Mouse (Mus musculus) regulatory T cell (primary cell): ENCODE measurements around the gene Tlr13.

Experiments
- in situ Hi-C: fragments of 300-600 bp; cut with MboI, MseI; formaldehyde crosslinking; loops from one replicate; pipeline ENCODE4 v1.15.1; 2025; ENCODE audit warnings: high pct_unique_total_duplicates

Tlr13 gene

DNA sequence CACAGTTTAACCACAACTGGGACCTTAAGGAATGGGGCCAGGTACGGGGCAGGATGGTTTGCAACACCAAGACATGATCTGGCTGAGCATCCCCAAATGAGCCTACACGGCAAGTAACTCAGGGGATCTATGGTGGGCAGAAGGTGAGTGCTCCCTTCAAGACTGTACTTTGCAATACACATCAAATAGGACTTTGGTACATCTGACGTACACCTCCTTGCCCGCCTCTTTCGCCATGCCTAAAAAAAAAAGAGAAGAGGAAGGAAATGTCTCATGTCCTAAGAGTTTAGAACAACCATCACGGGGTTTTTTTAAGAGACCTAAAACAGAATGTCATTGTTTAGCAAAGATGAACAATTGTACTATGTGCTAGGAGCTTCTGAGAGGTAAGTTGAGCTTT is at the start of gene Tlr13:
TSS of gene Tlr13 (plus strand) at position 269 of the 400 bp plus-strand sequence.
- in situ Hi-C loops = no loop called here

DNA sequence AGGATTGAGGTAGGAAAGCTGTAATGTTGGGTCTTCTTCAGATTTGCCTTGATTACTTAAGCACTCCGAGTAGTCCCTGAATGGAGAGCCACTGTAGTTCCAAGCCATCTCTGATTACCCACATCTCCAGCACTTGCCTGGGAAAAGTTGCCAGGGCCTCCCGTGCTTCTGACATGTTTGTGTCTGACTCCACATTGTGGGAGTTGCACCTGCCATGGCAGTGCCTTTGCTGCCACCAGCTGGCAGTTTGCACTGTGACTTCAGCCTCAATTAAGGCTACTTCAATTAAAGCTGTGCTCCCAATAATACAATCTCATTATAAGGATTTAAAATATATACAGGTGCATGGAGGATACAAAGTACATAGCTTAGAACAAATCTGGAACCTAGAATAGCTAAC is 37.5 kb upstream of the Tlr13 start:
- in situ Hi-C loops = loop anchor here (10.0 kb wide), 1 partner anchor 1359 kb away; no protein-coding TSS in a partner anchor

DNA sequence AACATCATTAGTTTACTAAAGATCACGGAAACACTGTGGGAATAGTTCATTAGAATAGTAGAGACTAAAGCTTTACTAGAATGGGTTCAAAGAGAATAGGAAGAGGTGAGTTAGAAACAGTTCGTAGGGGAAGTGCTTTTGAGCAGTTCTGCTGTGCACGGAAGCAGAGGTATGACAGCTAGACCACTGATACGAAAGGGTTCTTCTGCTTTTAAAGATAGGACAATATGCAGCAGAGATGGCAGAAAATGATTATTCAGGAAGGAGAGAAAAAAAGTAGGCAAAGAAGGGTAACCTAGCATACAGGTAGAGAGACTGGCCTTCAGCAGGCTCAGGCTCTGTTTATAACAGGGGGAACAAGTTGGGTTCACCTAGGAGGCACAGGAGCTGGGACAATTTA is 29.1 kb upstream of the Tlr13 start:
- in situ Hi-C loops = no loop called here

- in situ Hi-C loops = no loop called here
Measured at GRCm38 (mm10) chrX:106114674-106115073, 28.3 kb upstream of the Tlr13 start.

DNA sequence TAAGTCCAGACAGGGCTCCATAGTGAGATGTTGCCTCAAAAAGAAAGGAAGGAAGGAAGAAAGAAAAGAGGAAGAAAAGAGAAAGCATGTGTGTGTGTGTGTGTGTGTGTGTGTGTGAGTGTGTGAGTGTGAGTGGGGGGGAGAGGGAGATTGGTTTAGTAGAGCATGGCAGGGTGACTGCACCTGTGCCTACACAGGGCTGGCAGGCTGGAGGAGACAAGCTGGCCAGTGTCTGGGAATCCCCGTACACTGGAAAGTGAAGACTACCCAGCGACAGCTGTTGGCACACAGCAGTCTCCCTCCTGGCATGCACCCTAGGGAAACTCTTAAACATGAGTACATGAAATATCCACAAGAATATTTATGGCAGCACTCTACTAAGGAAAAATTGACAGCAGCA is 20.2 kb upstream of the Tlr13 start:
- in situ Hi-C loops = no loop called here

DNA sequence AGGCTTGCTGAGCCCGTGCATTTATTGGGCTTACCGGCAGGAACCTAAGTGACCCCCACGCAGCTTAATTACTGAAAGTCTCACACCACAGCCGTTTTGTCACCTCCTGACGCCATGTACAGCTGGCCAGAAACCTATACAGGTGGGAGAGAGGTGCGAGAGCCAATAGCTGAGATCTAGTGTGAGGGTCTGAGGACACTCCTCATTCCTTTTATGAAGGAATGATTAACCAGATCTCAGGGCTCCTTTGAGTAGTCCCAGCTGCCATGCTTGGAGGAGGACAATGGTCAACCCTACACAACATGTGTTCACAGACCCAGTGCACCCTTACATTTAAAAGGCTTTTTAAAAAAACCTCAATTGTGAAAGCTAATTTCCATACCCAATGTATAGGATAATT is 14.7 kb upstream of the Tlr13 start:
- in situ Hi-C loops = no loop called here

DNA sequence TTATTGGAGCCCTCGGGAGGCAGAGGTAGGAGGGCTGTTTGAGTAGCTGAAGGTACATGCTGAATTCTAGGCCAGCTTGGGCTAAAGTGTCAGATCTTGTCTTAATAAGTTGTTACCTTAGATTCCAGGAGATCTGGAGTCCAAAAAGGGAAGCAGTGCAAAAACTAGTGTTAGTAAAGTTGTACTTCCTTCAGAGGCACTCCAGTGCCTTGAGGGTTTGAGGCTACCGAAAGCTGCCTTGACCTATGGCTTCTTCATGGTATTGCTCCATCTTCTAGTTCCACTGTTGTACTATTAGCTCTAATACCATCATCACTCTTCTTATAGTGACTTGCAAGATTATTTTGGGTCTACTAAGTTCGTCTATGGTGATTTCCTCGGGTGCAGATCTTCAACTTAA is 13.1 kb upstream of the Tlr13 start:
- in situ Hi-C loops = no loop called here

DNA sequence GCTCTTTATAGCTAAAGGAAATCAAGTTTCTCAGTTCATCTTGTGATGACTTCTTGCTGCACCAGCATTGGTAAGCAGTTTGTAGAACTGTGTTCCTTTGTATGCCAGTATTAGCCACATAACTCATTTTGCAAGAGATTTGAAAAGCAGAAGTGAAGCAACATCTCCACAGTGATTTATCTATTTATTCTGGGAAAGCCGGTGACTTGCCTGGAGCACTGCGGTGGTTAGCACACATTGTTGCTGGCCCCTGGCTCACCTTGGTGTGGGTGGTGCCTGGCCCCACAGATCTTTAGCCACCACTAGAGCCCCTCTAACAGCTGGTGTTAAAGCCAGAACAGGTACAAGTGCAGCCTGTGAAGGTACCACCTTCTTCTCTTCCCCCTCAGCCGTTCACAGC is 8.1 kb upstream of the Tlr13 start:
- in situ Hi-C loops = no loop called here

GRCm38 (mm10) chrX:106135484-106135883 is 7.5 kb upstream of the Tlr13 start:
- in situ Hi-C loops = no loop called here

GRCm38 (mm10) chrX:106135916-106136575 is 7.0 kb upstream of the Tlr13 start:
- in situ Hi-C loops = no loop called here

GRCm38 (mm10) chrX:106139309-106140070 is 3.5 kb upstream of the Tlr13 start:
- in situ Hi-C loops = no loop called here

- in situ Hi-C loops = no loop called here
Measured at GRCm38 (mm10) chrX:106148185-106148584, 5.2 kb downstream of the Tlr13 start.

DNA sequence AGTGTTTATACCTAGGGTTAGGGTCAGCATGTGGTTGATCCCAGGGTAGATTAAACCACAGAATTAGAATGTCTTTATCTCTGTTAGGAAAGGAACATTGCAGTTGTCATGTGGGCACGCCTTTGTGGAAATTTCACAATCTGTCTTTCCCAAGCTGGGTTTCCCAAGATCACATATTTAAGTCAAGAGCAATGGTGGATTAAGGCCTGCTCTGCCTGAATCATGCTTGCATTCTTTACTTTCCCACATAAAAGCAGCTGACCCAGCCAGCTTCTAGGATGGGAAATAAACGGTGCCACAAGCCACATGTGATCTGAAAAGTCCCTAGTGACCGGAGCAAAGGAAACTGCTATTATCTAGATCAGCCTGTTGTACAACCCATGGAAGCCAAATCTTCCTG is 6.5 kb downstream of the Tlr13 start:
- in situ Hi-C loops = no loop called here

GRCm38 (mm10) chrX:106154180-106154586 is 11.2 kb downstream of the Tlr13 start:
- in situ Hi-C loops = no loop called here

GRCm38 (mm10) chrX:106155892-106156291 is 12.9 kb downstream of the Tlr13 start:
- in situ Hi-C loops = no loop called here

DNA sequence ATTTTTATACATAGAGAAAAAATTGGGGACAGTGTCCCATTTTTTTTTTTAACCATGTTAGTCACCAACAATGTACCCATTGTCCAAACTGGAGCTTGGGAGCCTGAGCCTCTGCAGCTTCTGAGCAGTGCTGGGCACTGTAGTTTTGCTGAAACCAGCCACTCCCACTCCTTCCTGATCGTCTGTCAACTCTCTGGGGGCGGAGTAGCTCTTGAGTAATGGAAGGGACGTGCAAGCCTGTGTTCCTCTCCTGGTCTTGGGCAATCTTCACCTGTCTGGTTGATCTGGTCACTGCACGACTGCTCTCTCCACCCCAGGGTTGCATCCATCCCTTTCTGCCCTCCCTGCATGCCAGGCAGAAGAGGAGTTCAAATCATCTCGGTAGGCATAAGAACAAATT is 21.0 kb downstream of the Tlr13 start:
- in situ Hi-C loops = no loop called here

- in situ Hi-C loops = no loop called here
Measured at GRCm38 (mm10) chrX:106164555-106164954, 21.6 kb downstream of the Tlr13 start.

GRCm38 (mm10) chrX:106165089-106165488 is 22.1 kb downstream of the Tlr13 start:
- in situ Hi-C loops = loop anchor here (5.0 kb wide), 1 partner anchor 143 kb away; no protein-coding TSS in a partner anchor

- in situ Hi-C loops = no loop called here
Measured at GRCm38 (mm10) chrX:106171106-106171852, 28.3 kb downstream of the Tlr13 start.

- in situ Hi-C loops = no loop called here
Measured at GRCm38 (mm10) chrX:106171853-106172154, 28.8 kb downstream of the Tlr13 start.

DNA sequence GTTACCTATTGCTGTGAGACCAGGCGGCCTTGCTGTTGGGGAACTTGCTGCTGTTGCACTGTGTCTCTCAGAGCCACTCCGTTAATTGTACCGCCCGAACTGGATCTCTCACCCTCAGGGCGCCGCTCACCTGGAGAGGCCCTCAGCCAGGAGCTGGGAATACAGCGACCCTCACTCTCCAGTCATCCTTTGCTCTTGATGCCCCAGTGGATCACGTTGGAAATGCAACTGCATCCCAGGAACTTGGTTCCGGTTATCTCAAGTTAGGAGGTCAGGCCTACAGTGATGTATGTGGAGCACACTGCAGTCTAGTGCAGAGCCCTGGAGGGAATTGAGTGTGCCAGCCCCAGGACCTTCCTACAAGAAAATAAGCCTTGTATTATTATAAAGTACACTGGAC is 33.3 kb downstream of the Tlr13 start:
- in situ Hi-C loops = no loop called here

DNA sequence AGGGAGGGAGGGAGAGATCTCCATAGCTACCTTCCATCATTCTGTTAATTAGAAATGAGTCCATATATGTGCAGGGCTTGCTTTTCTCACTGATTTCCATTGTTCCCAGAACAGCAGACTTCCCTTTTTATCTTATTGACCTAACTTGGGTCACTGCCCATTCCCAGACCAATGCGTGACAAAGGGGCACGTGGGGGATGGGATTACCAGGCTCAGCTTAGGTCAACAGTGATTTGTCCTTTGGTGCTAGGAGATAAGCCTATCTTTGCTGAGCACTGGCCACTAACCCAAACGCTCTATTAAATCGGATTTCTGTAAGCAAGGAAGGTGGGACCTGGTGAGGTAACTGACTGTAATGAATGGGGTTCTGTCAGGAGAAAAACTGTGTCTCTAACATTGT is 41.3 kb downstream of the Tlr13 start:
- in situ Hi-C loops = no loop called here

DNA sequence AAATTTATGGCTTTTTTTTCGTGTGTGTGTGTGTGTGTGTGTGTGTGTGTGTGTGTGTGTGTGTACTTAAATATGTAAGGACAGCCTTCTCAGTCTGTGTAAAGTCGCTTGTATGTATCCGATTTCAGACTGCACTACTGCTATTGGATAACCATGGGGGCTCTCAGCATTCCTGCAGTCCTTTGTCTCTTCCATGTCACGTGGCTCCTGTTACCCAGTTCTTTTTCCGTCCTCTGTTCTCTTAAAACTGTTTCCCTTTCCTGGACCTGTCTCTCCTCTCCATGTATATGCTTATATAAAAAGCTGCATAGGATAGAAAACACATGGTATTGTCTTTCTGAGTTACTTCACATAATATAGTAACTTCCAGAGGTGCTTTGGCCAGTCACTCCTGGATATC is 42.7 kb downstream of the Tlr13 start:
- in situ Hi-C loops = no loop called here
